Mouse (Mus musculus): ENCODE results near the gene Cyp1b1. TPM values are rescaled to one million over a fixed set of nuclear protein-coding genes. Genes with fewer than 3 reads are reported as not detected.

Cyp1b1 gene
- polyA plus RNA-seq, 1 experiment from 2014 or later, result 6.9 TPM

- WGBS, result 64% methylated on average over 9 of the region's 9 CpGs
- ATAC-seq (ENCODE audit: low FRiP score, low TSS enrichment), result no peak
Measured at GRCm38 (mm10) chr17:79657785-79658184, 57.1 kb downstream of the Cyp1b1 start.

GRCm38 (mm10) chr17:79654187-79654586, 60.7 kb downstream of the Cyp1b1 start:
- no peaks in the 10 kb centered on the region for H3K4me1 ChIP-seq (replicated peaks; ENCODE audit: control insufficient read depth, insufficient read depth)
- TF ChIP-seq CTCF (IDR thresholded peaks at IDR 0.05; ENCODE audit: low read depth) (no peak), EP300 (optimal IDR thresholded peaks at IDR 0.05) (no peak)

More at GRCm38 (mm10) chr17:79657785-79658184, 57.1 kb downstream of the Cyp1b1 start:
- Histone ChIP-seq H3K9ac (ENCODE audit: low read length) (no peak overlapping the region), H3K27ac (replicated peaks) (no peak overlapping the region), H3K9me3 (ENCODE audit: control insufficient read depth, low read length) (no peaks in the 10 kb centered on the region), H3K4me3 (ENCODE audit: low read depth, low read length) (no peak overlapping the region), H3K36me3 (ENCODE audit: control insufficient read depth, insufficient read depth, low read length) (no peaks in the 10 kb centered on the region), H3K4me1 (replicated peaks; ENCODE audit: control insufficient read depth, insufficient read depth) (no peaks in the 10 kb centered on the region), H3K27me3 (ENCODE audit: control insufficient read depth, insufficient read depth, low read length) (no peaks in the 10 kb centered on the region), H3K4me2 (replicated peaks; ENCODE audit: low read depth) (no peak overlapping the region)
- no peak for DNase-seq (ENCODE audit: low spot score)
- TF ChIP-seq CTCF (IDR thresholded peaks at IDR 0.05; ENCODE audit: low read depth) (no peak), EP300 (optimal IDR thresholded peaks at IDR 0.05) (no peak)

GRCm38 (mm10) chr17:79653171-79653570, 61.7 kb downstream of the Cyp1b1 start:
- Histone ChIP-seq H3K4me2 (replicated peaks; ENCODE audit: low read depth) (no peak overlapping the region), H3K4me3 (ENCODE audit: low read depth, low read length) (no peak overlapping the region), H3K9me3 (ENCODE audit: control insufficient read depth, low read length) (no peaks in the 10 kb centered on the region), H3K9ac (ENCODE audit: low read length) (no peak overlapping the region), H3K27ac (replicated peaks) (no peak overlapping the region), H3K27me3 (ENCODE audit: control insufficient read depth, insufficient read depth, low read length) (no peaks in the 10 kb centered on the region), H3K36me3 (ENCODE audit: control insufficient read depth, insufficient read depth, low read length) (no peaks in the 10 kb centered on the region), H3K4me1 (replicated peaks; ENCODE audit: control insufficient read depth, insufficient read depth) (no peaks in the 10 kb centered on the region)
- DNase-seq (ENCODE audit: low spot score) (no peak), ATAC-seq (ENCODE audit: low FRiP score, low TSS enrichment) (no peak)
- 57% methylated on average over 1 of the region's 1 CpGs for WGBS
- TF ChIP-seq EP300 (optimal IDR thresholded peaks at IDR 0.05) (no peak), CTCF (IDR thresholded peaks at IDR 0.05; ENCODE audit: low read depth) (no peak)

More at GRCm38 (mm10) chr17:79654187-79654586, 60.7 kb downstream of the Cyp1b1 start:
- H3K27me3 ChIP-seq (ENCODE audit: control insufficient read depth, insufficient read depth, low read length), result no peaks in the 10 kb centered on the region
- no peak overlapping the region for H3K27ac ChIP-seq (replicated peaks)
- 61% methylated on average over 3 of the region's 3 CpGs for WGBS
- no peaks in the 10 kb centered on the region for H3K9me3 ChIP-seq (ENCODE audit: control insufficient read depth, low read length)
- no peaks in the 10 kb centered on the region for H3K36me3 ChIP-seq (ENCODE audit: control insufficient read depth, insufficient read depth, low read length)
- no peak overlapping the region for H3K9ac ChIP-seq (ENCODE audit: low read length)
- H3K4me3 ChIP-seq (ENCODE audit: low read depth, low read length), result no peak overlapping the region
- ATAC-seq (ENCODE audit: low FRiP score, low TSS enrichment), result no peak
- DNase-seq (ENCODE audit: low spot score), result no peak
- H3K4me2 ChIP-seq (replicated peaks; ENCODE audit: low read depth), result no peak overlapping the region

Other genes starting within 250 kb of the Cyp1b1 start
- 7.2 and 9.0 TPM in 2 replicates for gene Rmdn2, start 103.2 kb downstream of the Cyp1b1 start, polyA plus RNA-seq (2015; fragmentation: Nextera tagmentation; extraction: Ambion mirVana)
- gene Atl2, start 181.1 kb upstream of the Cyp1b1 start, polyA plus RNA-seq (2015; fragmentation: Nextera tagmentation; extraction: Ambion mirVana), result 22.6 and 25.2 TPM in 2 replicates